Mouse (Mus musculus) neutrophil, adult 5-6 weeks (primary cell): ENCODE measurements around the gene Ppp2r1b. TPM values are rescaled to one million over a fixed set of nuclear protein-coding genes. Genes with fewer than 3 reads are reported as not detected.

ENCODE experiments used
- ATAC-seq: fragments of 151-379, 151-347 bp; 2 replicates; pipeline ENCODE4 v1.8.0; 2017; ENCODE audit warnings: mild to moderate bottlenecking, moderate TSS enrichment; ENCODE audit not compliant: insufficient number of reproducible peaks, poor library complexity, low FRiP score, severe bottlenecking; ENCODE audit errors: extremely low read depth
- total RNA-seq: library from RNA; stranded (forward); fragments of 200-1000 nt; gene quantifications from 2 replicates; pipeline ENCODE4 v1.2.3, GENCODE M21; 2017

The Ppp2r1b gene
- total RNA-seq, 1 experiment from 2014 or later, result 22.0 TPM

GRCm38 (mm10) chr9:50833786-50834185 lies 11.3 kb upstream of the Ppp2r1b start:
- no peak for ATAC-seq

- peak; percentile 64 for ATAC-seq
These were observed 9.9 kb upstream of the Ppp2r1b start for GRCm38 (mm10) chr9:50835068-50835705.

- no peak for ATAC-seq
These were observed 9.0 kb upstream of the Ppp2r1b start for GRCm38 (mm10) chr9:50836097-50836496.

GRCm38 (mm10) chr9:50841079-50841789 lies 3.9 kb upstream of the Ppp2r1b start:
- peak; percentile 53 for ATAC-seq

- ATAC-seq, result no peak
These were observed 446 bp downstream of the Ppp2r1b start for GRCm38 (mm10) chr9:50845547-50845946.

GRCm38 (mm10) chr9:50847133-50847532 lies 2.0 kb downstream of the Ppp2r1b start:
- ATAC-seq, result no peak

- no peak for ATAC-seq
These were observed 2.7 kb downstream of the Ppp2r1b start for GRCm38 (mm10) chr9:50847606-50848368.

GRCm38 (mm10) chr9:50848821-50849220 lies 3.7 kb downstream of the Ppp2r1b start:
- no peak for ATAC-seq

- ATAC-seq, result peak; percentile 51; the same call in 1 of the 2 replicates
These were observed 4.1 kb downstream of the Ppp2r1b start for GRCm38 (mm10) chr9:50849249-50849648.

- ATAC-seq, result no peak
These were observed 4.7 kb downstream of the Ppp2r1b start for GRCm38 (mm10) chr9:50849755-50850154.

- ATAC-seq, result no peak
These were observed 5.2 kb downstream of the Ppp2r1b start for GRCm38 (mm10) chr9:50850271-50850670.

GRCm38 (mm10) chr9:50850713-50851112 lies 5.6 kb downstream of the Ppp2r1b start:
- ATAC-seq, result no peak

GRCm38 (mm10) chr9:50852634-50853349 lies 7.7 kb downstream of the Ppp2r1b start:
- ATAC-seq, result peak; percentile 6; the same call in 1 of the 2 replicates

- no peak for ATAC-seq
These were observed 9.3 kb downstream of the Ppp2r1b start for GRCm38 (mm10) chr9:50854376-50854775.

GRCm38 (mm10) chr9:50855133-50855766 lies 10.1 kb downstream of the Ppp2r1b start:
- ATAC-seq, result no peak

GRCm38 (mm10) chr9:50855780-50856179 lies 10.7 kb downstream of the Ppp2r1b start:
- ATAC-seq, result no peak

GRCm38 (mm10) chr9:50856341-50857081 lies 11.4 kb downstream of the Ppp2r1b start:
- ATAC-seq, result peak; percentile 81

- no peak for ATAC-seq
These were observed 12.1 kb downstream of the Ppp2r1b start for GRCm38 (mm10) chr9:50857082-50857641.
